Mouse (Mus musculus) myocyte (in vitro differentiated cells): ENCODE measurements around the gene Dkk3.

Experiments
- POLR2A ChIP-seq: IDR thresholded peaks from one replicate; pipeline ENCODE4 v1.6.1; 2011; ENCODE audit warnings: low read depth, mild to moderate bottlenecking, control low read depth, moderate library complexity; ENCODE audit not compliant: insufficient read length
- POLR2AphosphoS2 ChIP-seq: IDR thresholded peaks from one replicate; pipeline ENCODE4 v1.6.1; 2011; ENCODE audit warnings: low read depth, control low read depth; ENCODE audit not compliant: insufficient read length
- SRF ChIP-seq: IDR thresholded peaks from one replicate; pipeline ENCODE4 v1.6.1; 2011; ENCODE audit warnings: low read depth; ENCODE audit not compliant: control insufficient read depth, insufficient read length

- TF ChIP-seq SRF (no peak), POLR2A (no peak), POLR2AphosphoS2 (no peak)
Measured at GRCm38 (mm10) chr7:112138509-112139405, 20.1 kb downstream of the Dkk3 start.
